Mouse (Mus musculus) E14TG2a.4 (cell line): Measurements from ENCODE around the gene Aph1a.

Experiments used
- CTCF ChIP-seq: conservative IDR thresholded peaks from 2 replicates; pipeline ENCODE4 v1.5.1; 2014; ENCODE audit warnings: low read length
- POU5F1 ChIP-seq: IDR thresholded peaks from 2 replicates; pipeline ENCODE4 v1.6.1; 2014; ENCODE audit warnings: low read length, borderline replicate concordance

DNA sequence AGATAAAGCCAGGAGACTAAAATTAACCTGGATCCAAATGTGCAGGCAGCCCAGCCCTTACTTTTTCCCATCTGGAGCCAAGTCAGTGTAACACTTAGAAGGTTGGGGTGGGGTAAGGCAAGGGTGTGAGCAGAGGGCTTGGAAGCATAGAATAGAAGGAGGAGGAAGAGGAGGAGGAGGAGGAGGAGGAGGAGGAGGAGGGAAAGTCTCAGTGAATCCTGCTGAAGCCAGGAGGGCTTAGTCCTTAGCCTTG, 8.5 kb downstream of the Aph1a start:
- no peak for TF ChIP-seq CTCF
- TF ChIP-seq POU5F1 = no peak
